Mouse (Mus musculus) B cell, adult 2 months (primary cell): ENCODE results near the gene Tas2r130.
"Not testable (repeated sequence)": the region's sequence is repeated elsewhere in the genome, so short reads cannot be mapped to it uniquely, and the experiment has no call there.

Source experiments
- DNase-seq, 2 experiments: peaks; one replicate each; pipeline ENCODE4 v3.0.0; 2022

The Tas2r130 gene

GRCm38 (mm10) chr6:131630812-131631211 is at the start of gene Tas2r130:
Gene Tas2r130, minus strand, starts transcription at chr6:131630912.
- DNase-seq, result no peak

GRCm38 (mm10) chr6:131678786-131679185 is 48.1 kb upstream of the Tas2r130 start, which contains the start of gene Tas2r106:
Gene Tas2r106, minus strand, starts transcription at chr6:131678886.
- DNase-seq, result no peak

GRCm38 (mm10) chr6:131660049-131660448 is 29.3 kb upstream of the Tas2r130 start, which contains the start of gene Tas2r107:
Gene Tas2r107, minus strand, starts transcription at chr6:131660149.
- no peak for DNase-seq

GRCm38 (mm10) chr6:131609956-131610355 is 20.8 kb downstream of the Tas2r130 start:
- DNase-seq, result not testable (repeated sequence)

- DNase-seq, result no peak
Measured at GRCm38 (mm10) chr6:131604821-131605220, 25.9 kb downstream of the Tas2r130 start.
